Mouse (Mus musculus) adrenal gland, adult 8-10 months (tissue): ENCODE data around the gene Olfr574. TPM values are rescaled to one million over a fixed set of nuclear protein-coding genes. Genes with fewer than 3 reads are reported as not detected.

ENCODE experiments used
- DNase-seq: peaks from one replicate; pipeline ENCODE4 v3.0.0; 2022
- total RNA-seq, 4 experiments: library from RNA; stranded (reverse); gene quantifications; 2 replicates each; pipeline ENCODE4 v1.2.4; 2022

The Olfr574 gene
- total RNA-seq = 1 to 10 TPM in 2 of 4 experiments, under 1 TPM in 1, not detected in 1; 0.45 to 1.4 (median 1.0) TPM

- no peak for DNase-seq
These were observed at the start of gene Olfr574 for GRCm38 (mm10) chr7:102948167-102948566. Olfr574 (plus strand) TSS chr7:102948467.

GRCm38 (mm10) chr7:102915261-102915660 lies 33.0 kb upstream of the Olfr574 start:
- DNase-seq = no peak

- no peak for DNase-seq
These were observed 31.9 kb upstream of the Olfr574 start for GRCm38 (mm10) chr7:102916405-102916804.

- no peak for DNase-seq
These were observed 31.0 kb upstream of the Olfr574 start, which contains the start of gene Olfr571 for GRCm38 (mm10) chr7:102917032-102917875. Olfr571 (minus strand) TSS chr7:102917536.

GRCm38 (mm10) chr7:102919632-102920031 lies 28.6 kb upstream of the Olfr574 start:
- no peak for DNase-seq

- DNase-seq = no peak
These were observed 24.2 kb upstream of the Olfr574 start, which contains the start of gene Olfr572 for GRCm38 (mm10) chr7:102924109-102924508. Olfr572 (plus strand) TSS chr7:102924409.

GRCm38 (mm10) chr7:102927105-102927504 lies 21.2 kb upstream of the Olfr574 start:
- DNase-seq = no peak

GRCm38 (mm10) chr7:102942475-102942874 lies 5.8 kb upstream of the Olfr574 start, which contains the start of gene Olfr573-ps1:
Olfr573-ps1 (minus strand) TSS chr7:102942575.
- no peak for DNase-seq

GRCm38 (mm10) chr7:102943417-102943816 lies 4.8 kb upstream of the Olfr574 start:
- no peak for DNase-seq

GRCm38 (mm10) chr7:102950732-102951131 lies 2.5 kb downstream of the Olfr574 start:
- no peak for DNase-seq

- DNase-seq = no peak
These were observed 9.9 kb downstream of the Olfr574 start for GRCm38 (mm10) chr7:102958137-102958536.

GRCm38 (mm10) chr7:102958593-102958992 lies 10.3 kb downstream of the Olfr574 start, which contains the start of gene Olfr575:
Olfr575 (minus strand) TSS chr7:102958775.
- DNase-seq = no peak

GRCm38 (mm10) chr7:102962360-102962759 lies 14.1 kb downstream of the Olfr574 start, which contains the start of gene Olfr576:
Olfr576 (plus strand) TSS chr7:102962660.
- DNase-seq = no peak

- no peak for DNase-seq
These were observed 26.1 kb downstream of the Olfr574 start for GRCm38 (mm10) chr7:102974399-102974798.

GRCm38 (mm10) chr7:102975843-102976242 lies 27.6 kb downstream of the Olfr574 start, which contains the start of gene Olfr577:
Olfr577 (minus strand) TSS chr7:102975943.
- no peak for DNase-seq

GRCm38 (mm10) chr7:102989224-102989623 lies 41.0 kb downstream of the Olfr574 start, which contains the start of gene Olfr578:
Olfr578 (minus strand) TSS chr7:102989324.
- DNase-seq = no peak

Other genes starting within 250 kb of the Olfr574 start
- under 1 TPM in 3 of 4 experiments, not detected in 1; 0.14 to 0.40 (median 0.18) TPM for gene Olfr558, start 246.3 kb upstream of the Olfr574 start, total RNA-seq
- gene Olfr33, start 229.4 kb upstream of the Olfr574 start, total RNA-seq = not detected
- gene Olfr559, start 221.0 kb upstream of the Olfr574 start, total RNA-seq = not detected
- not detected for gene Olfr560, start 189.1 kb upstream of the Olfr574 start, total RNA-seq
- gene Olfr78, start 189.0 kb upstream of the Olfr574 start, total RNA-seq = under 1 TPM; 0.06 to 0.31 (median 0.21) TPM
- gene Olfr561, start 177.2 kb upstream of the Olfr574 start, total RNA-seq = not detected
- not detected for gene Olfr564, start 145.0 kb upstream of the Olfr574 start, total RNA-seq
- gene Olfr566, start 89.7 kb upstream of the Olfr574 start, total RNA-seq = not detected
- gene Olfr568, start 71.3 kb upstream of the Olfr574 start, total RNA-seq = not detected
- gene Olfr569, start 57.6 kb upstream of the Olfr574 start, total RNA-seq = not detected
- gene Olfr570, start 53.9 kb upstream of the Olfr574 start, total RNA-seq = not detected
- gene Olfr571, start 30.9 kb upstream of the Olfr574 start, total RNA-seq = under 1 TPM in 1 of 4 experiments, not detected in 3; 0.05 TPM
- not detected for gene Olfr572, start 24.1 kb upstream of the Olfr574 start, total RNA-seq
- gene Olfr573-ps1, start 5.9 kb upstream of the Olfr574 start, total RNA-seq = not detected
- not detected for gene Olfr575, start 10.3 kb downstream of the Olfr574 start, total RNA-seq
- not detected for gene Olfr576, start 14.2 kb downstream of the Olfr574 start, total RNA-seq
- not detected for gene Olfr577, start 27.5 kb downstream of the Olfr574 start, total RNA-seq
- not detected for gene Olfr578, start 40.9 kb downstream of the Olfr574 start, total RNA-seq
- gene Olfr582, start 89.6 kb downstream of the Olfr574 start, total RNA-seq = not detected
- not detected for gene Olfr583, start 102.8 kb downstream of the Olfr574 start, total RNA-seq
- gene Olfr584, start 133.4 kb downstream of the Olfr574 start, total RNA-seq = not detected
- not detected for gene Olfr585, start 149.3 kb downstream of the Olfr574 start, total RNA-seq
- not detected for gene Olfr586, start 177.2 kb downstream of the Olfr574 start, total RNA-seq
- not detected for gene Olfr588-ps1, start 192.4 kb downstream of the Olfr574 start, total RNA-seq
- gene Olfr589, start 207.9 kb downstream of the Olfr574 start, total RNA-seq = not detected
- gene Olfr591, start 229.9 kb downstream of the Olfr574 start, total RNA-seq = not detected
- not detected for gene Olfr592, start 236.3 kb downstream of the Olfr574 start, total RNA-seq